Mouse (Mus musculus) limb, embryonic 12.5 days (tissue): Measurements from ENCODE around the gene Cacna1a. TPM values are rescaled to one million over a fixed set of nuclear protein-coding genes. Genes with fewer than 3 reads are reported as not detected.

Experiments
- ATAC-seq: fragments of 200-750 bp; cut with Nextera tagmentation; 2 replicates; pipeline ENCODE4 v1.8.0; 2017; ENCODE audit warnings: low read depth, moderate TSS enrichment; ENCODE audit not compliant: insufficient number of reproducible peaks, insufficient read depth, low FRiP score, low TSS enrichment
- H3K27ac ChIP-seq: fragments of 300-500 bp; sonication (generic); 2 replicates; pipeline ENCODE4 v1.5.1; 2016; ENCODE audit warnings: mild to moderate bottlenecking, moderate library complexity
- H3K27me3 ChIP-seq: fragments of 300-500 bp; sonication (generic); 2 replicates; pipeline ENCODE4 v1.6.1; 2016; ENCODE audit warnings: mild to moderate bottlenecking, moderate library complexity
- H3K36me3 ChIP-seq: fragments of 300-500 bp; sonication (generic); 2 replicates; pipeline ENCODE4 v1.6.1; 2016; ENCODE audit warnings: mild to moderate bottlenecking, moderate library complexity
- H3K4me1 ChIP-seq: fragments of 300-500 bp; sonication (generic); replicated peaks from 2 replicates; pipeline ENCODE4 v1.6.1; 2016
- H3K4me2 ChIP-seq: fragments of 300-500 bp; sonication (generic); 2 replicates; pipeline ENCODE4 v1.6.1; 2016; ENCODE audit warnings: mild to moderate bottlenecking, moderate library complexity
- H3K4me3 ChIP-seq: fragments of 300-500 bp; sonication (generic); replicated peaks from 2 replicates; pipeline ENCODE4 v1.5.1; 2016; ENCODE audit warnings: mild to moderate bottlenecking
- H3K9ac ChIP-seq: fragments of 300-500 bp; sonication (generic); replicated peaks from 2 replicates; pipeline ENCODE4 v1.6.1; 2016; ENCODE audit warnings: mild to moderate bottlenecking, moderate library complexity
- H3K9me3 ChIP-seq: fragments of 300-500 bp; sonication (generic); 2 replicates; pipeline ENCODE4 v1.6.1; 2016; ENCODE audit warnings: mild to moderate bottlenecking, moderate library complexity
- WGBS: fragments of 180-500 bp; shearing (Covaris S2); methylation state at CpG from one replicate; pipeline ENCODE4 v1.1.7; 2016; 5-methylcytosine and 5-hydroxymethylcytosine counted together
- polyA plus RNA-seq: library from polyadenylated mRNA; unstranded; fragments of >200 nt; fragmentation: Nextera tagmentation; extraction: Ambion mirVana; gene quantifications from 2 replicates; pipeline ENCODE4 v1.2.1, GENCODE M21; 2016

Gene Cacna1a
- polyA plus RNA-seq, 1 experiment from 2014 or later: 11.9 TPM

- H3K27me3 ChIP-seq: no peaks in the 10 kb centered on the region
- H3K4me2 ChIP-seq: peak overlapping the region; percentile 72
- H3K4me3 ChIP-seq: peak overlapping the region; percentile 57
- H3K27ac ChIP-seq: peak overlapping the region; percentile 99
- no peaks in the 10 kb centered on the region for H3K36me3 ChIP-seq
- peak; percentile 17 for ATAC-seq
- peaks cover 56% of the 10 kb centered on the region for H3K4me1 ChIP-seq
- 0% methylated on average over 49 of the region's 52 CpGs for WGBS
- H3K9me3 ChIP-seq: no peaks in the 10 kb centered on the region
- peak overlapping the region; percentile 83 for H3K9ac ChIP-seq
These were observed 250.4 kb downstream of the Cacna1a start for GRCm38 (mm10) chr8:84638555-84639161.

- WGBS: under 1% methylated on average over 102 of the region's 106 CpGs
- peak overlapping the region; percentile 72 for H3K4me2 ChIP-seq
These were observed 251.1 kb downstream of the Cacna1a start for GRCm38 (mm10) chr8:84639162-84640009.

GRCm38 (mm10) chr8:84640010-84640588, 251.9 kb downstream of the Cacna1a start:
- H3K27ac ChIP-seq: peak overlapping the region; percentile 99; the same call in 1 of the 2 replicates
- WGBS: 26% methylated on average over 9 of the region's 9 CpGs

More at GRCm38 (mm10) chr8:84639162-84640009, 251.1 kb downstream of the Cacna1a start:
- peaks cover 49% of the 10 kb centered on the region for H3K4me1 ChIP-seq
- peak overlapping the region; percentile 99 for H3K27ac ChIP-seq
- H3K9me3 ChIP-seq: no peaks in the 10 kb centered on the region
- H3K27me3 ChIP-seq: no peaks in the 10 kb centered on the region
- ATAC-seq: peak; percentile 92
- peak overlapping the region; percentile 57 for H3K4me3 ChIP-seq
- no peaks in the 10 kb centered on the region for H3K36me3 ChIP-seq
- peak overlapping the region; percentile 83 for H3K9ac ChIP-seq

GRCm38 (mm10) chr8:84640617-84641294, 252.5 kb downstream of the Cacna1a start:
- 70% methylated on average over 7 of the region's 7 CpGs for WGBS
- Histone ChIP-seq H3K4me1 (peaks cover 35% of the 10 kb centered on the region), H3K4me2 (peak overlapping the region; percentile 40)

More at GRCm38 (mm10) chr8:84640010-84640588, 251.9 kb downstream of the Cacna1a start:
- Histone ChIP-seq H3K4me1 (peaks cover 42% of the 10 kb centered on the region), H3K9me3 (no peaks in the 10 kb centered on the region), H3K4me2 (peak overlapping the region; percentile 72), H3K36me3 (no peaks in the 10 kb centered on the region), H3K9ac (peak overlapping the region; percentile 83; the same call in 1 of the 2 replicates), H3K27me3 (no peaks in the 10 kb centered on the region), H3K4me3 (peak overlapping the region; percentile 57)
- ATAC-seq: no peak

GRCm38 (mm10) chr8:84641578-84642361, 253.5 kb downstream of the Cacna1a start:
- ATAC-seq: no peak
- Histone ChIP-seq H3K36me3 (no peaks in the 10 kb centered on the region), H3K4me1 (peaks cover 25% of the 10 kb centered on the region), H3K27ac (0 out of 2 replicates have a peak overlapping the region, but pooled peaks have one; percentile 25), H3K4me3 (no peak overlapping the region), H3K27me3 (no peaks in the 10 kb centered on the region), H3K9ac (no peak overlapping the region), H3K4me2 (no peak overlapping the region), H3K9me3 (no peaks in the 10 kb centered on the region)
- WGBS: 92% methylated on average over 1 of the region's 1 CpGs

More at GRCm38 (mm10) chr8:84640617-84641294, 252.5 kb downstream of the Cacna1a start:
- H3K9me3 ChIP-seq: no peaks in the 10 kb centered on the region
- no peak overlapping the region for H3K9ac ChIP-seq
- ATAC-seq: no peak
- H3K36me3 ChIP-seq: no peaks in the 10 kb centered on the region
- no peak overlapping the region for H3K4me3 ChIP-seq
- H3K27ac ChIP-seq: no peak overlapping the region
- no peaks in the 10 kb centered on the region for H3K27me3 ChIP-seq

- Histone ChIP-seq H3K27me3 (no peaks in the 10 kb centered on the region), H3K9me3 (no peaks in the 10 kb centered on the region), H3K4me2 (no peak overlapping the region), H3K9ac (no peak overlapping the region), H3K4me3 (no peak overlapping the region), H3K27ac (no peak overlapping the region), H3K36me3 (no peaks in the 10 kb centered on the region), H3K4me1 (peaks cover 20% of the 10 kb centered on the region)
- 66% methylated on average over 5 of the region's 5 CpGs for WGBS
- ATAC-seq: no peak
These were observed 254.8 kb downstream of the Cacna1a start for GRCm38 (mm10) chr8:84643019-84643418.

- Histone ChIP-seq H3K9ac (no peak overlapping the region), H3K9me3 (no peaks in the 10 kb centered on the region), H3K27me3 (no peaks in the 10 kb centered on the region), H3K4me1 (peaks cover 22% of the 10 kb centered on the region), H3K4me3 (no peak overlapping the region), H3K27ac (peak overlapping the region; percentile 81), H3K36me3 (no peaks in the 10 kb centered on the region), H3K4me2 (peak overlapping the region; percentile 51; the same call in 1 of the 2 replicates)
- no peak for ATAC-seq
- 58% methylated on average over 6 of the region's 6 CpGs for WGBS
These were observed 258.6 kb downstream of the Cacna1a start for GRCm38 (mm10) chr8:84646800-84647199.

- no peaks in the 10 kb centered on the region for H3K9me3 ChIP-seq
- H3K4me3 ChIP-seq: peak overlapping the region; percentile 29
- no peaks in the 10 kb centered on the region for H3K36me3 ChIP-seq
- peak overlapping the region; percentile 81 for H3K27ac ChIP-seq
- 0 out of 2 replicates have a peak overlapping the region, but pooled peaks have one; percentile 27 for H3K9ac ChIP-seq
- peak overlapping the region; percentile 51 for H3K4me2 ChIP-seq
- WGBS: 2% methylated on average over 14 of the region's 14 CpGs
- no peaks in the 10 kb centered on the region for H3K27me3 ChIP-seq
- no peak for ATAC-seq
- H3K4me1 ChIP-seq: peaks cover 22% of the 10 kb centered on the region
These were observed 259.2 kb downstream of the Cacna1a start for GRCm38 (mm10) chr8:84647461-84647901.

- H3K9ac ChIP-seq: no peak overlapping the region
- H3K9me3 ChIP-seq: no peaks in the 10 kb centered on the region
- H3K27ac ChIP-seq: peak overlapping the region; percentile 89
- peaks cover 34% of the 10 kb centered on the region for H3K4me1 ChIP-seq
- WGBS: 38% methylated on average over 3 of the region's 3 CpGs
- ATAC-seq: no peak; the same call in 1 of the 2 replicates
- H3K4me3 ChIP-seq: no peak overlapping the region
- H3K27me3 ChIP-seq: no peaks in the 10 kb centered on the region
- no peaks in the 10 kb centered on the region for H3K36me3 ChIP-seq
- H3K4me2 ChIP-seq: no peak overlapping the region
These were observed 262.0 kb downstream of the Cacna1a start for GRCm38 (mm10) chr8:84650213-84650612.

GRCm38 (mm10) chr8:84653092-84653631, 264.9 kb downstream of the Cacna1a start:
- no peaks in the 10 kb centered on the region for H3K36me3 ChIP-seq
- peak overlapping the region; percentile 3; the same call in 1 of the 2 replicates for H3K4me3 ChIP-seq
- no peaks in the 10 kb centered on the region for H3K9me3 ChIP-seq
- H3K27me3 ChIP-seq: no peaks in the 10 kb centered on the region
- no peak for ATAC-seq
- H3K27ac ChIP-seq: peak overlapping the region; percentile 83
- H3K4me2 ChIP-seq: peak overlapping the region; percentile 29
- no peak overlapping the region for H3K9ac ChIP-seq
- peaks cover 56% of the 10 kb centered on the region for H3K4me1 ChIP-seq
- 30% methylated on average over 9 of the region's 9 CpGs for WGBS
